8 mouse cellular contexts compared by ENCODE assay signal in the genomic region with DNA sequence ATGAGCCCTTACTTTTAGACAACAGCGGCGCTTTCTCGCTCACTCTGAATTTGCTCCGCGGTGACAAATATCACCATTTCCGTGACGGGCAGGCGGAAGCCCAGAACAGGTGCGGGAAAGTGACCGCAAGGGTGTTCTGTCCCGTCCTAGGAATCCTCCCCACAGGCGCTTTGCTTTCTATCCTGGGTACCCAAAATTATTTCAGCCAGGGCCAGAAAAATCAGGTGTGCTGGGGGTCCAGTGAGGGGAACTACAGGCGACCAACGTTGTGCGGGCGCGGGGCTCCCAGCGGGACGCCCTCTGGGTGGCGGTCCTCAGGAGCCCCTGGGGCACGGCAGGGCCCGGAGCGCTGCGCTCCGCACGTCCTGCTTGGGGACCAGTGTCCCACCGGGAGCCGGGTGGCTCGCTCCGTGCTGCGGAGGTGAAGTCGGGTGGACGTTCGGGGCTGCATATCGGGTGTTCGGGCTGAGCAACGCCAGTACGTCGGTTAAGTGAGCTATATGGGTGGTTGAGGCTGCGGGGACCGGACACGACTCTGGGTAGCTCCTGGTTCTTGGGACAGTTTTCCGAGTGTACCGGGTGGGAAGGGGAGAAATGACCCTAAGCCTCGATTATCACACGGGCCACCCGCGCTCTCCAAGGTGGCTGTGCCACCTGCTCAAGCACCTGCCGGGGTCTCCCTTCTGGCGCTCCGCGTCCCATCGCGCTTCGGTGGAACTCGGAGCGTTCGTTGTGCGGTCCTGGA.
DNase-seq lines count a peak whose midpoint lies in the region; ATAC-seq lines count a peak whose summit lies in the region.

No protein-coding gene starts in this region.

- peaks cover 8% of the 10 kb centered on the region for H3K4me1 ChIP-seq in hindbrain, embryonic 11.5 days (replicated peaks; ENCODE audit: control insufficient read depth, insufficient read depth, low read length)
- H3K4me1 ChIP-seq in midbrain, embryonic 11.5 days (ENCODE audit: control insufficient read depth, insufficient read depth, low read length): peaks cover 9% of the 10 kb centered on the region

- H3K9me3 ChIP-seq in hindbrain, embryonic 11.5 days (ENCODE audit: control insufficient read depth, low read length): no peaks in the 10 kb centered on the region
- no peaks in the 10 kb centered on the region for H3K9me3 ChIP-seq in midbrain, embryonic 11.5 days (ENCODE audit: control insufficient read depth, low read length)

- intact Hi-C loops in gastrocnemius, postnatal 14 days (cut with DNase I; ENCODE audit: low total_unique reads): no loop called here

- no peaks in the 10 kb centered on the region for H3K36me3 ChIP-seq in hindbrain, embryonic 11.5 days (ENCODE audit: control insufficient read depth, insufficient read depth, low read length)
- no peaks in the 10 kb centered on the region for H3K36me3 ChIP-seq in midbrain, embryonic 11.5 days (ENCODE audit: control insufficient read depth, insufficient read depth, low read length)

- H3K4me2 ChIP-seq in hindbrain, embryonic 11.5 days (replicated peaks; ENCODE audit: low read depth, low read length): peak overlapping the region; percentile 84
- H3K4me2 ChIP-seq in midbrain, embryonic 11.5 days: peak overlapping the region; percentile 67

- 2% methylated on average over 59 of the region's 59 CpGs for WGBS in hindbrain, embryonic 11.5 days
- 2% methylated on average over 59 of the region's 59 CpGs for WGBS in midbrain, embryonic 11.5 days

- H3K9ac ChIP-seq in hindbrain, embryonic 11.5 days (ENCODE audit: low read depth, low read length): peak overlapping the region; percentile 42; the same call in 1 of the 2 replicates
- 0 out of 2 replicates have a peak overlapping the region, but pooled peaks have one; percentile 18 for H3K9ac ChIP-seq in midbrain, embryonic 11.5 days (ENCODE audit: low read length)

- ATAC-seq in hindbrain, embryonic 11.5 days (ENCODE audit: low FRiP score): no peak
- ATAC-seq in midbrain, embryonic 11.5 days (ENCODE audit: low FRiP score): no peak
- no peak for ATAC-seq in erythroblast, adult 5-6 weeks (replicated peaks; ENCODE audit: low FRiP score, poor library complexity, severe bottlenecking)

- H3K27me3 ChIP-seq in hindbrain, embryonic 11.5 days (ENCODE audit: control insufficient read depth, insufficient read depth, low read length): peaks cover 55% of the 10 kb centered on the region
- H3K27me3 ChIP-seq in midbrain, embryonic 11.5 days (ENCODE audit: control insufficient read depth, insufficient read depth, low read length): peaks cover 55% of the 10 kb centered on the region

- H3K4me3 ChIP-seq in hindbrain, embryonic 11.5 days (ENCODE audit: low read depth, low read length): peak overlapping the region; percentile 50
- peak overlapping the region; percentile 41 for H3K4me3 ChIP-seq in midbrain, embryonic 11.5 days (ENCODE audit: low read depth, low read length)

- H3K27ac ChIP-seq in hindbrain, embryonic 11.5 days (ENCODE audit: low read depth, low read length): no peak overlapping the region
- no peak overlapping the region for H3K27ac ChIP-seq in midbrain, embryonic 11.5 days (ENCODE audit: low read depth, low read length)

- DNase-seq in embryo, embryonic 10.5 days (ENCODE audit: low spot score): peak; percentile 18
- DNase-seq in embryo, embryonic 11 days: no peak
- DNase-seq in ZHBTc4 (ENCODE audit: low read depth, low spot score): peak; percentile 33
- peak; percentile 55 for DNase-seq in hindbrain, embryonic 11.5 days (ENCODE audit: low spot score)
- DNase-seq in midbrain, embryonic 11.5 days (ENCODE audit: low spot score, missing footprints): peak; percentile 93
- DNase-seq in thymus, postnatal 10 days (ENCODE audit: low spot score in 2 of 2): no peak
- DNase-seq in gastrocnemius, postnatal 14 days: no peak

Comparison
In these comparisons a context has a peak if more than half of its experiments do, and no peak if none do; other contexts are left out.
1. DNase-seq: peak in embryo, embryonic 10.5 days (single experiment), ZHBTc4 (single experiment), hindbrain, embryonic 11.5 days (single experiment) and midbrain, embryonic 11.5 days (single experiment); none in embryo, embryonic 11 days (single experiment), thymus, postnatal 10 days (0 of 2) and gastrocnemius, postnatal 14 days (single experiment).